Comparison of ENCODE assay signal across 22 mouse cellular contexts in the genomic region with DNA sequence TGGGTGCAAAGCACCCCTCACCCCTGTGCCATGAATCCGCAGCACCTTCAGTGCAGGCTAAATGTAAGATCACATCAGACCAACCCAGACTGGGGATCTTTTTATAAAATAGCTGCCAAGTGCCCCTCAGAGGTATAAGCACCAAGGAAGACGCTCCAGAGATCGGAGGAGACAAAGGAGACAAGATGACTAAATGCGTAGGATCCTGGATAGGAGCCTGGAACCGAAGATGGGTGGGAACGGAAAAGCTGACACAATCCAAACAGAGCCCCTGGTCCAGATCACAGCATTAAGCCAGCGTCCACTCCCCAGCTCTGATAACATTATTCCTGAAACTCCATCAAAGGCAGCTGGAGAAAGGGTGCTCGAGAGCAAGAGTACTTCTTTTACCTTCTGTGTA.
"Had no signal": no experiment of that assay in that cellular context is flagged by ENCODE, and none has a peak within 500 bp of the region (broad histone marks: within the 10 kb centered on the region; RNA-seq: fewer than 3 reads in every experiment).

No protein-coding gene starts in this region.

- H3K27ac ChIP-seq: kidney, postnatal 0 days; limb, embryonic 12.5 days; limb, embryonic 15.5 days; liver, embryonic 14.5 days; neural tube, embryonic 12.5 days; neural tube, embryonic 15.5 days; stomach, embryonic 15.5 days had no signal

- H3K36me3 ChIP-seq: limb, embryonic 12.5 days; limb, embryonic 15.5 days; neural tube, embryonic 12.5 days; neural tube, embryonic 15.5 days; stomach, embryonic 15.5 days had no signal

- H3K4me1 ChIP-seq: neural tube, embryonic 12.5 days; neural tube, embryonic 15.5 days had no signal

- DNase-seq: kidney, adult 2 months; kidney, postnatal 36 days; layer of hippocampus, adult 9-11 months; left cerebral cortex, postnatal 4 days; liver, postnatal 0 days; lung, embryonic 14.5 days; lung, postnatal 4 days; midbrain, embryonic 14.5 days; retina, postnatal 1 day; right cerebral cortex, postnatal 25 days; spleen, adult 18-20 months; thymus, postnatal 25 days had no signal

- ATAC-seq: liver, postnatal 0 days; lung, postnatal 0 days had no signal

- H3K27me3 ChIP-seq: limb, embryonic 12.5 days; neural tube, embryonic 12.5 days; neural tube, embryonic 15.5 days; stomach, embryonic 15.5 days had no signal

- H3K4me2 ChIP-seq: limb, embryonic 12.5 days; limb, embryonic 15.5 days; liver, embryonic 11.5 days; lung, embryonic 14.5 days; midbrain, embryonic 11.5 days; neural tube, embryonic 12.5 days; neural tube, embryonic 15.5 days; stomach, embryonic 15.5 days had no signal

- H3K9me3 ChIP-seq: limb, embryonic 12.5 days; limb, embryonic 15.5 days; neural tube, embryonic 12.5 days; neural tube, embryonic 15.5 days; stomach, embryonic 15.5 days had no signal

- H3K9ac ChIP-seq: limb, embryonic 12.5 days; limb, embryonic 15.5 days; liver, embryonic 14.5 days; liver, postnatal 0 days; lung, embryonic 14.5 days; neural tube, embryonic 12.5 days; neural tube, embryonic 15.5 days; stomach, embryonic 15.5 days had no signal

- H3K4me3 ChIP-seq: limb, embryonic 12.5 days; limb, embryonic 15.5 days; neural tube, embryonic 12.5 days; neural tube, embryonic 15.5 days; stomach, embryonic 15.5 days had no signal
